Mouse (Mus musculus) heart, embryonic 15.5 days (tissue): ENCODE measurements around the gene Tube1. TPM values are rescaled to one million over a fixed set of nuclear protein-coding genes. Genes with fewer than 3 reads are reported as not detected.

ENCODE experiments used
- ATAC-seq: fragments of 200-750 bp; cut with Nextera tagmentation; replicated peaks from 2 replicates; pipeline ENCODE4 v1.8.0; 2017; ENCODE audit warnings: low read depth, moderate TSS enrichment; ENCODE audit not compliant: insufficient number of reproducible peaks, insufficient read depth, low FRiP score
- H3K27ac ChIP-seq: fragments of 300-500 bp; sonication (generic); 2 replicates; pipeline ENCODE4 v1.5.1; 2015; ENCODE audit warnings: mild to moderate bottlenecking, inconsistent platforms
- H3K27me3 ChIP-seq: fragments of 300-500 bp; sonication (generic); 2 replicates; pipeline ENCODE4 v1.6.1; 2015; ENCODE audit warnings: inconsistent platforms
- H3K36me3 ChIP-seq: fragments of 300-500 bp; sonication (generic); 2 replicates; pipeline ENCODE4 v1.6.1; 2015; ENCODE audit warnings: mild to moderate bottlenecking, inconsistent platforms
- H3K4me1 ChIP-seq: fragments of 300-500 bp; sonication (generic); replicated peaks from 2 replicates; pipeline ENCODE4 v1.6.1; 2015; ENCODE audit warnings: inconsistent platforms
- H3K4me2 ChIP-seq: fragments of 300-500 bp; sonication (generic); 2 replicates; pipeline ENCODE4 v1.6.1; 2015; ENCODE audit warnings: inconsistent platforms, mild to moderate bottlenecking, moderate library complexity
- H3K4me3 ChIP-seq: fragments of 300-500 bp; sonication (generic); 2 replicates; pipeline ENCODE4 v1.5.1; 2015; ENCODE audit warnings: mild to moderate bottlenecking, inconsistent platforms
- H3K9ac ChIP-seq: fragments of 300-500 bp; sonication (generic); 2 replicates; pipeline ENCODE4 v1.6.1; 2015; ENCODE audit warnings: mild to moderate bottlenecking, inconsistent platforms
- H3K9me3 ChIP-seq: fragments of 300-500 bp; sonication (generic); replicated peaks from 2 replicates; pipeline ENCODE4 v1.6.1; 2016; ENCODE audit warnings: inconsistent platforms
- WGBS: fragments of 180-500 bp; shearing (Covaris S2); methylation state at CpG from one replicate; pipeline ENCODE4 v1.1.7; 2015; ENCODE audit warnings: mixed read lengths; 5-methylcytosine and 5-hydroxymethylcytosine counted together
- polyA plus RNA-seq: library from polyadenylated mRNA; unstranded; fragments of >200 nt; fragmentation: Nextera tagmentation; extraction: Ambion mirVana; gene quantifications from 2 replicates; pipeline ENCODE4 v1.2.1, GENCODE M21; 2015

Gene Tube1
- polyA plus RNA-seq, 1 experiment from 2014 or later: 7.6 TPM

GRCm38 (mm10) chr10:39140843-39141242, 7.1 kb downstream of the Tube1 start:
- no peaks in the 10 kb centered on the region for H3K9me3 ChIP-seq
- no peak overlapping the region for H3K9ac ChIP-seq
- no peak overlapping the region for H3K4me3 ChIP-seq
- no peaks in the 10 kb centered on the region for H3K4me1 ChIP-seq
- no peak overlapping the region for H3K27ac ChIP-seq
- no peaks in the 10 kb centered on the region for H3K27me3 ChIP-seq
- H3K4me2 ChIP-seq: no peak overlapping the region
- ATAC-seq: no peak
- H3K36me3 ChIP-seq: peaks cover 35% of the 10 kb centered on the region
- 84% methylated on average over 14 of the region's 14 CpGs for WGBS

DNA sequence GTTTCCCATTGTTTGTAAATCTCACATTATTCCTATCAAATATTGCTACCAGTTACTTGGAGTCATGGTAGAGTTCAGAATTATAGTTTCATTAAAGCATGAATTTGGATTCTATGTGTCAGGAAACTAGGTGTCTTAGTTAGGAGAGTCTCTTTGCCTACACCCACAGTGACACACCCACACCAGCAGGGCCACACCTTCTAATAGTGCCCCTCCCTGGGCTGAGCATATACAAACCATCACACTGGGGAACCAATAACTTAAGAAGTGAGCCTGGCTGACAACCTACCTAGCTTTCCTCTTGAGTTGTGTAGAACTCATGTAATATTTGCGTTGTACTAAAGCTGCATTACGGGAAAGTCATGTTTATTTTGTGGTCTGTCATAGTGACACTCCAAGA, 7.6 kb downstream of the Tube1 start:
- Histone ChIP-seq H3K4me3 (no peak overlapping the region), H3K4me2 (no peak overlapping the region), H3K27me3 (no peaks in the 10 kb centered on the region), H3K9me3 (no peaks in the 10 kb centered on the region), H3K27ac (no peak overlapping the region), H3K36me3 (peaks cover 35% of the 10 kb centered on the region), H3K4me1 (no peaks in the 10 kb centered on the region), H3K9ac (no peak overlapping the region)
- 91% methylated on average over 2 of the region's 2 CpGs for WGBS
- no peak for ATAC-seq

DNA sequence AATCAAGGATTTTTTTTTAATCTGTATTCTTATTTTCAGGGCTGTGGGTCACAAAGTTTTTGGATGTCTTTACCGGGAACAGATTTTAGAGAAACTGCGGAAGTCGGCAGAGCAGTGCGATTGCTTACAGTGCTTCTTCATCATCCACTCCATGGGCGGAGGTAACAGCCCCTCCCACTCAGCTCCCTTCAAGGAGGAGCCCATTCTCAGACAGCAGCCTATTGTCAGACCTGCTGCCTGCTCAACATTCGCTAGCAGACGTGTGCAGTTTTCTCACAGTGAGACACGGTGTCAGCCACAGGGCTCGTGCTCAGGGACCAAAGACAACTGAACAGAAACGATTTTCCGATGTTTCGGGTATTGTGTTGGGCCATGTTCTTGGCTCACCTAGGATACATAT, 8.4 kb downstream of the Tube1 start:
- no peak for ATAC-seq
- Histone ChIP-seq H3K36me3 (peaks cover 38% of the 10 kb centered on the region), H3K4me1 (no peaks in the 10 kb centered on the region), H3K9ac (no peak overlapping the region), H3K27ac (no peak overlapping the region), H3K4me2 (no peak overlapping the region), H3K27me3 (no peaks in the 10 kb centered on the region), H3K4me3 (no peak overlapping the region), H3K9me3 (no peaks in the 10 kb centered on the region)
- whole genome bisulfite sequencing: 91% methylated on average over 12 of the region's 12 CpGs

DNA sequence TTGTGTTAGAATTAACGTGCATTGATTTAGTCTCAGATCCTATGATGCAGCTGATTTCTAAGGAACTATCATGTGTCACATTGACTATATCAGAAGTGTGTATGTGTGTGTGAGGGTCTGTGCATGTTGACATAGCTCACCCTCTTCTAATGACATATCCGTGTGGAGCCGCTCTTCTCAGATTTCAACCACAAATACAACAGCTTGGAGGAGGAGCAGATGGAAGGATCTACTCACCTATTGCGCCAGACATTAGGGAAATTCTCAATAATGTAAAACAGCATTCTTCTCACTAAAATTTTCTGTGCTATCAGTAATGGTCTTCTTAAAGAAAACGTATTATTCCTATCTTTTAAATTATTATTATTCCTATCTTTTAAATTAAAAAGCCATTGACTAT, 22.9 kb downstream of the Tube1 start:
- Histone ChIP-seq H3K4me2 (no peak overlapping the region), H3K9me3 (no peaks in the 10 kb centered on the region), H3K4me3 (no peak overlapping the region), H3K4me1 (no peaks in the 10 kb centered on the region), H3K27ac (no peak overlapping the region), H3K27me3 (no peaks in the 10 kb centered on the region), H3K9ac (no peak overlapping the region), H3K36me3 (no peaks in the 10 kb centered on the region)
- no peak for ATAC-seq
- WGBS: 86% methylated on average over 5 of the region's 5 CpGs

GRCm38 (mm10) chr10:39157321-39157720, 23.5 kb downstream of the Tube1 start:
- Histone ChIP-seq H3K4me1 (no peaks in the 10 kb centered on the region), H3K4me3 (no peak overlapping the region), H3K4me2 (no peak overlapping the region), H3K36me3 (no peaks in the 10 kb centered on the region), H3K27me3 (no peaks in the 10 kb centered on the region), H3K27ac (no peak overlapping the region), H3K9ac (no peak overlapping the region), H3K9me3 (no peaks in the 10 kb centered on the region)
- no peak for ATAC-seq
- WGBS: 92% methylated on average over 1 of the region's 1 CpGs

- Histone ChIP-seq H3K4me3 (no peak overlapping the region), H3K9me3 (no peaks in the 10 kb centered on the region), H3K4me1 (peaks cover 4% of the 10 kb centered on the region; the same call in 1 of the 2 replicates), H3K27me3 (no peaks in the 10 kb centered on the region), H3K27ac (no peak overlapping the region), H3K4me2 (no peak overlapping the region), H3K9ac (no peak overlapping the region), H3K36me3 (no peaks in the 10 kb centered on the region)
- 57% methylated on average over 12 of the region's 12 CpGs for WGBS
- no peak for ATAC-seq
Observed at GRCm38 (mm10) chr10:39158306-39158705, 24.5 kb downstream of the Tube1 start.

DNA sequence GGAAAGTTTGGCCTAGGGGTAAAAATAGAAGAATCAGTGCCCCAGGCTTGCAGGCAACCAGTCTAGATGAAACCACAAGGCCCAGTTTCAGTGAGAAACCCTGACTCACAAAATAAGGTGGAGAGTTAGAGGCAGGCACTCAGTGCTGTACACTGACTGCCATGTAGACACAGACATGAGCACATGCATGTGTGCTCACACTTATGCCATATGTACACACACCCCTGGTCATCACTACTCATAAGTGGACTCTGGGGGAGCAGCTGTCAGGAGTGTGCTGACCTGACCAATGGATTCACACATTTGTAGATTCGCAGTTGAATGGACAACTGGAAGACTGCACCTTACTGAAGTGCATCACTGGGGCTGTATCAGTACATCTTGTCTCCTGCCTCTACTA, 27.6 kb downstream of the Tube1 start:
- no peak overlapping the region for H3K9ac ChIP-seq
- no peak for ATAC-seq
- no peaks in the 10 kb centered on the region for H3K36me3 ChIP-seq
- H3K4me3 ChIP-seq: no peak overlapping the region
- H3K27ac ChIP-seq: no peak overlapping the region
- H3K4me1 ChIP-seq: peaks cover 16% of the 10 kb centered on the region
- no peaks in the 10 kb centered on the region for H3K9me3 ChIP-seq
- no peaks in the 10 kb centered on the region for H3K27me3 ChIP-seq
- WGBS: 96% methylated on average over 1 of the region's 1 CpGs
- H3K4me2 ChIP-seq: no peak overlapping the region

DNA sequence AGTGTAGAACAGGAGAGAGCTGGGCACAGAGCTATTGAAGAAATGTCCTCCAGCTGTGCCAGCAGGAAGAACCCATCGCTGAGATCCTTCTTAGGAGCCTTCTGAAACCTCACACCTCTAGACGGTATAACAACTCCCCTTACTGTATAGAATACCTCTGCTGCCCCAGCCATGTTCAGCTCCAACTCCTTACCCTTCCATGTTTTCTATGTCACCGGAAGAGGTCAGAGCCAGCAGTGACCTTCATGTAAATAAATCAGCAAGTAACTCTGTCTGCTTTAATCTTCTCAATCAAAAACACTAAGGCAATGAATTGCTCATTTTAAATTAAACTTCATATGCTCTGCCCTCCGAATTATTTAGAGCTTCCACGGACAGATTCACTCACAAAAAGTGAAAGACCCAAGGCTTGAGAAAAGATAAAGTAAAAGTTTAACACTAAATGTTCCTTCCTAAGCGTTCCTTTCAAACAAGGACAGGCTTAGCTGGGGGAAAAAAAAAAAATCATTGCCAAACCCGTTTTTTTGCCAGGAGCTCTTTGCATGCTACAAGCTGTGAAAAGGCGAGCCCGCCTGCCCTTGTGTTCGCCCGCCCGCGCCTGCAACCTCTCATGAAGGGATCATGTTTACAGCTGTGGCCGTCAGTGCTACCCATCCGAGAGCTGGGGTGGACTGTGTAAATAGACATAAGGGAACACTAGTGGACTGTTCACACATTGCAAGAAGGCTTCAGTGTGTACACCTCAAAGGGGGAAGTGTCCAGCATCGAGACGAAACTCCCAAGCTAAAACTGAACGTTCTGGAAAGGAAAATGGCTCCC, 29.1 kb downstream of the Tube1 start:
- Histone ChIP-seq H3K27ac (no peak overlapping the region), H3K27me3 (no peaks in the 10 kb centered on the region), H3K4me3 (no peak overlapping the region), H3K36me3 (no peaks in the 10 kb centered on the region), H3K4me2 (no peak overlapping the region), H3K9me3 (no peaks in the 10 kb centered on the region), H3K4me1 (peaks cover 17% of the 10 kb centered on the region), H3K9ac (no peak overlapping the region)
- ATAC-seq: no peak
- 54% methylated on average over 18 of the region's 18 CpGs for WGBS

GRCm38 (mm10) chr10:39163694-39164093, 29.9 kb downstream of the Tube1 start, which contains the start of gene Ccn6:
TSS of gene Ccn6 (minus strand) at chr10:39163794.
- Histone ChIP-seq H3K27me3 (no peaks in the 10 kb centered on the region), H3K36me3 (no peaks in the 10 kb centered on the region), H3K27ac (no peak within 1 kb of the TSS), H3K4me3 (no peak within 1 kb of the TSS), H3K9me3 (no peaks in the 10 kb centered on the region), H3K4me1 (peaks cover 17% of the 10 kb centered on the region), H3K9ac (no peak within 1 kb of the TSS), H3K4me2 (no peak within 1 kb of the TSS)
- ATAC-seq: no peak
- 90% methylated on average over 10 of the region's 10 CpGs for WGBS

DNA sequence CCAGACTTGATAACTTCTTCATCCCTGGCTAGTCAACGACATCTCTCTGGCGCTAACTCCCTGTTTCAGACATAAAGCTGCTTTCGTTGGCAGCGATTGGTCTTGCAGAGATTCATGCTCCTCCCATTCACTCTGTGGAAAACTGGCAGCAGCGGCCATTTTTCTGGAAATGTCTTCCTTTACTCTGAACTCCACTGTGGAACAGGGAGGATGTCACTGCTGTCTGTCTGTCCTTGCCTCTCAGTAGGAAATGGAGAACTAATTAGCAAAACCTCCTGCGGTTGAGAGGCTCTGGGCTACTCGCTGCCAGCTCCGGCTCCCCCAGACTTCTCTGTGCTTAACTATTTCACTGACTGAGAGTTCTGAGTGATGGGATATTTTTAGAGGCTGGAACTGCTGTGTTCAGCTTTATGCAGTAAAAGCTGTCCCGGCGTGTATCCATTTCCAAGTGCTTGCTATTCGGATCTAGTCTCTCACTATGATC, 31.9 kb downstream of the Tube1 start:
- peak overlapping the region; percentile 52 for H3K4me3 ChIP-seq
- no peaks in the 10 kb centered on the region for H3K36me3 ChIP-seq
- no peaks in the 10 kb centered on the region for H3K27me3 ChIP-seq
- peak overlapping the region; percentile 53 for H3K4me2 ChIP-seq
- H3K27ac ChIP-seq: peak overlapping the region; percentile 85
- peak; percentile 33; the same call in 1 of the 2 replicates for ATAC-seq
- peak overlapping the region; percentile 49; the same call in 1 of the 2 replicates for H3K9ac ChIP-seq
- no peaks in the 10 kb centered on the region for H3K9me3 ChIP-seq
- 8% methylated on average over 11 of the region's 11 CpGs for WGBS
- H3K4me1 ChIP-seq: peaks cover 25% of the 10 kb centered on the region

- Histone ChIP-seq H3K27me3 (no peaks in the 10 kb centered on the region), H3K9ac (no peak overlapping the region), H3K27ac (no peak overlapping the region), H3K4me2 (no peak overlapping the region), H3K36me3 (no peaks in the 10 kb centered on the region), H3K4me3 (no peak overlapping the region), H3K9me3 (no peaks in the 10 kb centered on the region), H3K4me1 (peaks cover 34% of the 10 kb centered on the region)
- ATAC-seq: no peak
- WGBS: 73% methylated on average over 11 of the region's 11 CpGs
Observed at GRCm38 (mm10) chr10:39167611-39168010, 33.8 kb downstream of the Tube1 start.

DNA sequence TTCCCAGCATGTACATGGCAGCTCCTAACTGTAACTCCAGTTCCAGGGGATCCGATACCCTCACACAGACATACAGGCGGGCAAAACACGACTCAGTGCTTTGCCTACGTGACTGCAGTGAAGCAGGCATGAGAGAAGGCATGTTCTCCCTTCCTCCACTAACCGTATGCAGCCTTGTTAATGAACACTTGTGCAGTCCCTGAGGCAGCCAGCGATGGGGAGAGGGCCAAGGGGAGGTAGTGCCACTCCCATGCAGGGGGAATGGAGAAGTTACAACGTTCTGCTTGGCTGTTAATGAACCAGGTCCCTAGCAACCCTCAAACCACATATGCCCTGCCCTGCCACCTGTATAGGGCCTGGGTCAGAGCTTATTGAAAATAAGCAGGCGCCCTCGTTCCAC, 35.9 kb downstream of the Tube1 start:
- H3K27me3 ChIP-seq: no peaks in the 10 kb centered on the region
- no peak overlapping the region for H3K4me2 ChIP-seq
- H3K36me3 ChIP-seq: no peaks in the 10 kb centered on the region
- no peak overlapping the region for H3K27ac ChIP-seq
- H3K4me1 ChIP-seq: peaks cover 38% of the 10 kb centered on the region
- ATAC-seq: no peak
- H3K9me3 ChIP-seq: no peaks in the 10 kb centered on the region
- no peak overlapping the region for H3K4me3 ChIP-seq
- WGBS: 47% methylated on average over 9 of the region's 9 CpGs
- no peak overlapping the region for H3K9ac ChIP-seq
